Mouse (Mus musculus) gonadal fat pad, adult 2 months (tissue): ENCODE data around the gene Dock6. TPM values are rescaled to one million over a fixed set of nuclear protein-coding genes. Genes with fewer than 3 reads are reported as not detected.
"Not testable (repeated sequence)": the region's sequence is repeated elsewhere in the genome, so short reads cannot be mapped to it uniquely, and the experiment has no call there.

Experiments used
- DNase-seq: peaks from one replicate; pipeline ENCODE4 v3.0.0-alpha.2; 2012; ENCODE audit warnings: low read depth
- polyA plus RNA-seq: library from polyadenylated mRNA; depleted of rRNA; stranded (reverse); fragments of >200 nt; gene quantifications from 2 replicates; pipeline ENCODE4 v1.2.3, GENCODE M21; 2012

The Dock6 gene
- polyA plus RNA-seq, 1 experiment: 76.2 TPM

GRCm38 (mm10) chr9:21808561-21808960, 43.9 kb downstream of the Dock6 start:
- DNase-seq: no peak

GRCm38 (mm10) chr9:21806976-21807375, 45.5 kb downstream of the Dock6 start:
- DNase-seq: no peak

GRCm38 (mm10) chr9:21806363-21806762, 46.1 kb downstream of the Dock6 start:
- DNase-seq: no peak

- DNase-seq: no peak
Observed at GRCm38 (mm10) chr9:21803986-21804644, 48.3 kb downstream of the Dock6 start.

GRCm38 (mm10) chr9:21801591-21801990, 50.8 kb downstream of the Dock6 start:
- no peak for DNase-seq

GRCm38 (mm10) chr9:21801121-21801520, 51.3 kb downstream of the Dock6 start:
- DNase-seq: no peak

- DNase-seq: no peak
Observed at GRCm38 (mm10) chr9:21799010-21799350, 53.5 kb downstream of the Dock6 start.

- DNase-seq: no peak
Observed at GRCm38 (mm10) chr9:21798345-21799009, 54.0 kb downstream of the Dock6 start, which contains the start of gene Kank2. Kank2 (minus strand) TSS chr9:21798744.

GRCm38 (mm10) chr9:21797921-21798344, 54.5 kb downstream of the Dock6 start:
- DNase-seq: no peak

GRCm38 (mm10) chr9:21796919-21797318, 55.5 kb downstream of the Dock6 start:
- no peak for DNase-seq

GRCm38 (mm10) chr9:21796259-21796658, 56.2 kb downstream of the Dock6 start:
- DNase-seq: no peak

GRCm38 (mm10) chr9:21795579-21795978, 56.9 kb downstream of the Dock6 start:
- DNase-seq: peak; percentile 41

- DNase-seq: no peak
Observed at GRCm38 (mm10) chr9:21794925-21795324, 57.5 kb downstream of the Dock6 start.

GRCm38 (mm10) chr9:21794344-21794834, 58.0 kb downstream of the Dock6 start:
- no peak for DNase-seq

- not testable (repeated sequence) for DNase-seq
Observed at GRCm38 (mm10) chr9:21793507-21793906, 58.9 kb downstream of the Dock6 start.

GRCm38 (mm10) chr9:21792644-21793043, 59.8 kb downstream of the Dock6 start:
- no peak for DNase-seq

GRCm38 (mm10) chr9:21791861-21792260, 60.6 kb downstream of the Dock6 start:
- no peak for DNase-seq

- DNase-seq: no peak
Observed at GRCm38 (mm10) chr9:21788234-21788633, 64.2 kb downstream of the Dock6 start.

- no peak for DNase-seq
Observed at GRCm38 (mm10) chr9:21787654-21788053, 64.8 kb downstream of the Dock6 start.

- no peak for DNase-seq
Observed at GRCm38 (mm10) chr9:21786906-21787305, 65.5 kb downstream of the Dock6 start.

- not testable (repeated sequence) for DNase-seq
Observed at GRCm38 (mm10) chr9:21786309-21786708, 66.1 kb downstream of the Dock6 start.

- no peak for DNase-seq
Observed at GRCm38 (mm10) chr9:21784517-21785307, 67.7 kb downstream of the Dock6 start.
